In genomic region chr5:81474681-81475080, GRCm38 (mm10) we compare ENCODE assay signal across 24 mouse cellular contexts.
A peak's percentile ranks its signal among the peaks of the same experiment; 100 is the strongest.
DNase-seq lines count a peak whose midpoint lies in the region; ATAC-seq and TF ChIP-seq lines count a peak whose summit lies in the region.
"Had no signal": no experiment of that assay in that cellular context is flagged by ENCODE, and none has a peak within 500 bp of the region (broad histone marks: within the 10 kb centered on the region; RNA-seq: fewer than 3 reads in every experiment).

No protein-coding gene starts in this region.

- TF ChIP-seq CTCF in kidney, adult 2 months (conservative IDR thresholded peaks at IDR 0.05; ENCODE audit: insufficient read depth, insufficient read length, low read depth, low read length) = no peak

- no peaks in the 10 kb centered on the region for H3K9me3 ChIP-seq in heart, embryonic 12.5 days (replicated peaks)
- H3K9me3 ChIP-seq: embryonic facial prominence, embryonic 12.5 days; forebrain, embryonic 13.5 days; hindbrain, embryonic 15.5 days; megakaryocyte, embryonic 14.5 days; midbrain, embryonic 13.5 days had no signal

- H3K9ac ChIP-seq in heart, embryonic 12.5 days = no peak overlapping the region
- H3K9ac ChIP-seq: embryonic facial prominence, embryonic 12.5 days; forebrain, embryonic 13.5 days; hindbrain, embryonic 15.5 days; liver, postnatal 0 days; midbrain, embryonic 13.5 days had no signal

- H3K4me2 ChIP-seq in heart, embryonic 12.5 days = no peak overlapping the region
- H3K4me2 ChIP-seq: embryonic facial prominence, embryonic 12.5 days; forebrain, embryonic 13.5 days; hindbrain, embryonic 15.5 days; liver, embryonic 11.5 days; midbrain, embryonic 13.5 days had no signal

- H3K27me3 ChIP-seq in heart, embryonic 12.5 days (replicated peaks) = no peaks in the 10 kb centered on the region
- no peaks in the 10 kb centered on the region for H3K27me3 ChIP-seq in kidney, adult 2 months (replicated peaks; ENCODE audit: control insufficient read depth, insufficient read depth, low read length)
- H3K27me3 ChIP-seq: embryonic facial prominence, embryonic 12.5 days; forebrain, embryonic 13.5 days; hindbrain, embryonic 15.5 days; megakaryocyte, embryonic 14.5 days; midbrain, embryonic 13.5 days had no signal

- peak; percentile 39 to 50 for DNase-seq in heart, adult 9 months (ENCODE audit: low spot score in 2 of 2)
- DNase-seq in kidney, postnatal 14 days = peak; percentile 2
- DNase-seq in kidney, adult 2 months = no peak
- peak; percentile 43 for DNase-seq in 3134 (ENCODE audit: extremely low read depth, insufficient read length, low spot score)
- peak; percentile 83 for DNase-seq in 3T3-L1 (ENCODE audit: low read depth, low spot score)
- no peak for DNase-seq in layer of hippocampus, postnatal 14 days (ENCODE audit: low spot score in 2 of 2)
- DNase-seq: adrenal gland, adult 2 months; cerebellum, adult 18-20 months; cerebellum, postnatal 14 days; gastrocnemius, postnatal 36 days; liver, postnatal 0 days; lung, postnatal 14 days; retina, postnatal 1 day; thymus, postnatal 14 days had no signal

- no peak for TF ChIP-seq POLR2A in kidney, adult 2 months (IDR thresholded peaks at IDR 0.05; ENCODE audit: low read depth, low read length)

- ATAC-seq in heart, embryonic 12.5 days (ENCODE audit: insufficient number of reproducible peaks, low FRiP score) = no peak
- no peak for ATAC-seq in inflammation-experienced regulatory T-cells, adult 6 months
- ATAC-seq: liver, postnatal 0 days; midbrain, embryonic 13.5 days; Patski had no signal

- WGBS in heart, embryonic 12.5 days = 47% methylated on average over 2 of the region's 2 CpGs
- WGBS in kidney, adult 2 months = 72% methylated on average over 2 of the region's 2 CpGs

- H3K4me1 ChIP-seq in heart, embryonic 12.5 days (replicated peaks) = no peaks in the 10 kb centered on the region
- no peaks in the 10 kb centered on the region for H3K4me1 ChIP-seq in kidney, adult 2 months (ENCODE audit: control insufficient read depth, insufficient read depth, low read length)
- H3K4me1 ChIP-seq: embryonic facial prominence, embryonic 12.5 days; hindbrain, embryonic 15.5 days; megakaryocyte, embryonic 14.5 days; midbrain, embryonic 13.5 days had no signal

- no peak overlapping the region for H3K27ac ChIP-seq in heart, embryonic 12.5 days (ENCODE audit: poor library complexity, severe bottlenecking)
- no peak overlapping the region for H3K27ac ChIP-seq in kidney, adult 2 months (ENCODE audit: insufficient read depth, low read depth, low read length)
- H3K27ac ChIP-seq: embryonic facial prominence, embryonic 12.5 days; forebrain, embryonic 13.5 days; hindbrain, embryonic 15.5 days; midbrain, embryonic 13.5 days had no signal

- H3K36me3 ChIP-seq in heart, embryonic 12.5 days = no peaks in the 10 kb centered on the region
- no peaks in the 10 kb centered on the region for H3K36me3 ChIP-seq in kidney, adult 2 months (ENCODE audit: control insufficient read depth, insufficient read depth, low read length)
- H3K36me3 ChIP-seq: embryonic facial prominence, embryonic 12.5 days; hindbrain, embryonic 15.5 days; midbrain, embryonic 13.5 days had no signal

- no peak overlapping the region for H3K4me3 ChIP-seq in heart, embryonic 12.5 days
- no peak overlapping the region for H3K4me3 ChIP-seq in kidney, adult 2 months (ENCODE audit: insufficient read depth, low read depth, low read length)
- H3K4me3 ChIP-seq: embryonic facial prominence, embryonic 12.5 days; erythroblast, embryonic 14.5 days; forebrain, embryonic 13.5 days; hindbrain, embryonic 15.5 days; megakaryocyte, embryonic 14.5 days; midbrain, embryonic 13.5 days had no signal

Comparison
In these comparisons a context has a peak if more than half of its experiments do, and no peak if none do; other contexts are left out.
1. DNase-seq: peak in heart, adult 9 months (2 of 2), kidney, postnatal 14 days (single experiment), 3134 (single experiment) and 3T3-L1 (single experiment); none in kidney, adult 2 months (single experiment) and layer of hippocampus, postnatal 14 days (0 of 2).